Mouse (Mus musculus) MEL (cell line): ENCODE data around the gene Gls2. TPM values are rescaled to one million over a fixed set of nuclear protein-coding genes. Genes with fewer than 3 reads are reported as not detected.

Experiments
- DNase-seq: peaks from one replicate; pipeline ENCODE4 v3.0.0; 2011; ENCODE audit warnings: low read depth, low spot score
- H3K27ac ChIP-seq: 2 replicates; pipeline ENCODE4 v1.5.1; 2012; ENCODE audit warnings: low read depth, mild to moderate bottlenecking, control low read depth, low read length, moderate library complexity; ENCODE audit not compliant: control insufficient read depth
- H3K27me3 ChIP-seq, 2 experiments: fragments of 150-350 bp in 1 of 2; sonication (generic) in 1 of 2; 2 replicates each; pipeline ENCODE4 v1.6.1; 2012; ENCODE audit warnings: low read length in 2 of 2, mild to moderate bottlenecking in 2 of 2, improper control_type of control experiment in 1 of 2, moderate library complexity in 1 of 2; ENCODE audit not compliant: insufficient read depth in 2 of 2, control insufficient read depth in 1 of 2
- H3K36me3 ChIP-seq, 2 experiments: 2 replicates each; pipeline ENCODE4 v1.6.1; 2012 to 2014; ENCODE audit warnings: low read length in 2 of 2, improper control_type of control experiment in 1 of 2, inconsistent platforms in 1 of 2, mild to moderate bottlenecking in 1 of 2; ENCODE audit not compliant: insufficient read depth in 2 of 2, control insufficient read depth in 1 of 2
- H3K4me1 ChIP-seq, 2 experiments: fragments of 150-350 bp in 1 of 2; sonication (generic) in 1 of 2; 2 replicates each; pipeline ENCODE4 v1.6.1; 2012; ENCODE audit warnings: low read length in 2 of 2, improper control_type of control experiment in 1 of 2, mild to moderate bottlenecking in 1 of 2; ENCODE audit not compliant: insufficient read depth in 2 of 2, control insufficient read depth in 1 of 2
- H3K4me3 ChIP-seq, 2 experiments: fragments of 150-350 bp in 1 of 2; sonication (generic) in 1 of 2; 2 replicates each; pipeline ENCODE4 v1.5.1; 2012; ENCODE audit warnings: low read depth in 2 of 2, low read length in 2 of 2, mild to moderate bottlenecking in 2 of 2, moderate library complexity in 2 of 2, control low read depth in 1 of 2, improper control_type of control experiment in 1 of 2; ENCODE audit not compliant: control insufficient read depth in 1 of 2, insufficient read depth in 1 of 2
- H3K79me2 ChIP-seq: 2 replicates; pipeline ENCODE4 v1.6.1; 2012; ENCODE audit warnings: mild to moderate bottlenecking, low read length, moderate library complexity; ENCODE audit not compliant: control insufficient read depth, poor library complexity, insufficient read depth
- H3K9ac ChIP-seq: 2 replicates; pipeline ENCODE4 v1.6.1; 2012; ENCODE audit warnings: low read depth, mild to moderate bottlenecking, control low read depth, low read length, moderate library complexity; ENCODE audit not compliant: control insufficient read depth, poor library complexity, severe bottlenecking
- H3K9me3 ChIP-seq: fragments of 150-350 bp; sonication (generic); replicated peaks from 2 replicates; pipeline ENCODE4 v1.6.1; 2012; ENCODE audit warnings: mild to moderate bottlenecking, low read length, improper control_type of control experiment, moderate library complexity; ENCODE audit not compliant: insufficient read depth
- E2F4 ChIP-seq: IDR thresholded peaks from 2 replicates; pipeline ENCODE4 v1.6.1; 2011; ENCODE audit warnings: low read depth, low read length, improper control_type of control experiment, borderline replicate concordance
- ELF1 ChIP-seq: IDR thresholded peaks from 2 replicates; pipeline ENCODE4 v1.6.1; 2014; ENCODE audit warnings: low read depth, mild to moderate bottlenecking, inconsistent platforms, low read length, improper control_type of control experiment, moderate library complexity
- HCFC1 ChIP-seq: IDR thresholded peaks from 2 replicates; pipeline ENCODE4 v1.6.1; 2012; ENCODE audit warnings: low read depth, mild to moderate bottlenecking, inconsistent platforms, low read length, improper control_type of control experiment, moderate library complexity
- KAT2A ChIP-seq: conservative IDR thresholded peaks from 2 replicates; pipeline ENCODE4 v1.6.1; 2012; ENCODE audit warnings: low read depth, low read length, improper control_type of control experiment, inconsistent platforms
- MAFK ChIP-seq: IDR thresholded peaks from 2 replicates; pipeline ENCODE4 v1.6.1; 2011; ENCODE audit warnings: low read depth, mild to moderate bottlenecking, low read length, improper control_type of control experiment, borderline replicate concordance
- MEF2A ChIP-seq: IDR thresholded peaks from 2 replicates; pipeline ENCODE4 v1.6.1; 2014; ENCODE audit warnings: low read depth, mild to moderate bottlenecking, inconsistent platforms, low read length, improper control_type of control experiment; ENCODE audit not compliant: poor library complexity, insufficient replicate concordance, severe bottlenecking; ENCODE audit errors: extremely low read depth
- MXI1 ChIP-seq: IDR thresholded peaks from 2 replicates; pipeline ENCODE4 v1.6.1; 2011; ENCODE audit warnings: mild to moderate bottlenecking, low read depth, low read length, improper control_type of control experiment
- MYB ChIP-seq: IDR thresholded peaks from 2 replicates; pipeline ENCODE4 v1.6.1; 2011; ENCODE audit warnings: mild to moderate bottlenecking, low read depth, low read length, improper control_type of control experiment
- NELFE ChIP-seq: IDR thresholded peaks from 2 replicates; pipeline ENCODE4 v1.6.1; 2011; ENCODE audit warnings: low read depth, low read length, improper control_type of control experiment
- NRF1 ChIP-seq: IDR thresholded peaks from 2 replicates; pipeline ENCODE4 v1.6.1; 2014; ENCODE audit warnings: low read depth, mild to moderate bottlenecking, inconsistent platforms, low read length, improper control_type of control experiment, moderate library complexity; ENCODE audit not compliant: poor library complexity, insufficient read depth, severe bottlenecking
- POLR2A ChIP-seq, 2 experiments: IDR thresholded peaks; 2 replicates each; pipeline ENCODE4 v1.6.1; 2011 to 2012; ENCODE audit warnings: low read length in 2 of 2, mild to moderate bottlenecking in 2 of 2, control low read depth in 1 of 2, improper control_type of control experiment in 1 of 2, low read depth in 1 of 2, moderate library complexity in 1 of 2; ENCODE audit not compliant: control insufficient read depth in 1 of 2, insufficient read depth in 1 of 2, poor library complexity in 1 of 2
- RCOR1 ChIP-seq: IDR thresholded peaks from 2 replicates; pipeline ENCODE4 v1.6.1; 2012; ENCODE audit warnings: low read depth, mild to moderate bottlenecking, inconsistent platforms, low read length, improper control_type of control experiment
- SMC3 ChIP-seq: IDR thresholded peaks from 2 replicates; pipeline ENCODE4 v1.6.1; 2011; ENCODE audit warnings: low read depth, low read length, improper control_type of control experiment
- TAL1 ChIP-seq: IDR thresholded peaks from 2 replicates; pipeline ENCODE4 v1.6.1; 2012; ENCODE audit warnings: mild to moderate bottlenecking, inconsistent platforms, low read length, moderate library complexity, mixed read lengths
- UBTF ChIP-seq: IDR thresholded peaks from 2 replicates; pipeline ENCODE4 v1.6.1; 2012; ENCODE audit warnings: low read depth, mild to moderate bottlenecking, inconsistent platforms, low read length, improper control_type of control experiment, moderate library complexity, borderline replicate concordance; ENCODE audit not compliant: insufficient read depth
- USF1 ChIP-seq: IDR thresholded peaks from 2 replicates; pipeline ENCODE4 v1.6.1; 2014; ENCODE audit warnings: low read depth, mild to moderate bottlenecking, inconsistent platforms, low read length, improper control_type of control experiment, moderate library complexity
- USF2 ChIP-seq, 2 experiments: IDR thresholded peaks; 2 replicates each; pipeline ENCODE4 v1.6.1; 2011 to 2012; ENCODE audit warnings: improper control_type of control experiment in 2 of 2, low read length in 2 of 2, borderline replicate concordance in 1 of 2, inconsistent platforms in 1 of 2, low read depth in 1 of 2, mild to moderate bottlenecking in 1 of 2; ENCODE audit not compliant: insufficient read depth in 1 of 2
- polyA plus RNA-seq, 2 experiments: library from polyadenylated mRNA; stranded (reverse) in 1 of 2; unstranded in 1 of 2; fragments of >175 nt in 1 of 2; fragments of >200 nt in 1 of 2; gene quantifications; 2 replicates each; pipeline versions ENCODE4 v1.2.1 to v1.2.4; 2012; ENCODE audit warnings: low replicate concordance in 2 of 2, low read depth in 1 of 2; ENCODE audit not compliant: insufficient read length in 2 of 2, insufficient read depth in 1 of 2, missing spikeins in 1 of 2
- total RNA-seq: library from RNA; depleted of rRNA; stranded (reverse); fragments of 300-350 nt; gene quantifications from 2 replicates; pipeline ENCODE4 v1.2.3, GENCODE M21; 2012

Gls2 gene
- total and polyA plus RNA-seq, 3 experiments: 11.8 to 17.8 TPM; not detected in 1

GRCm38 (mm10) chr10:128193113-128193512 lies 1.1 kb upstream of the Gls2 start (continued):
- TF ChIP-seq MEF2A: no peak
- TF ChIP-seq NELFE: no peak

- H3K27me3 ChIP-seq: no peaks in the 10 kb centered on the region
These were observed 549 bp downstream of the Gls2 start for GRCm38 (mm10) chr10:128194551-128195461.

DNA sequence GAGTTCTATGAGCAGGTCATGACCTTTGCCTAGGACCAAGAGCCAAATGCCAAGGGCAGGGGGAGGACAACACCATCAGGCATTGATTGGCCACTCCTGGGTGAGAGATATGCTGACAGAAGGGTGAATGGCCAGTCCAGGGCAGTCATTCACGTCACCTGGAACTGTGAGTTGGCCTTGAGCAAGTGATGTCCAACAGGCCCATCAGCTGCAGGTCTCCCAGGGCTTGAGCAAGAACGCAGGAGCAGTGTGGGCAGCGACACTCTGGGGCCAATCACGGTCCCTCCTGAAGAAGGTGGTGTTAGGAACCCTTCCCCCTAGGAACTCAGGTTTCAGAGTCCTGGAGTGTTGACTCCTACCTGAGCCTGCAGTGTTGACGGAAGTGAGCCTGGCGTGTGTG lies 7.6 kb downstream of the Gls2 start:
- Histone ChIP-seq H3K36me3 (no peaks in the 10 kb centered on the region), H3K4me1 (0 out of 4 replicates have a peak, but pooled peaks cover 0 to 2% of the 10 kb centered on the region in 2 experiments), H3K27me3 (no peaks in the 10 kb centered on the region), H3K79me2 (no peaks in the 10 kb centered on the region), H3K9me3 (no peaks in the 10 kb centered on the region), H3K9ac (no peak overlapping the region), H3K4me3 (no peak overlapping the region), H3K27ac (no peak overlapping the region)
- DNase-seq: no peak
- no peak for TF ChIP-seq RCOR1
- TF ChIP-seq HCFC1: no peak
- no peak for TF ChIP-seq MXI1

More at GRCm38 (mm10) chr10:128194551-128195461, 549 bp downstream of the Gls2 start:
- no peak for DNase-seq
- H3K9me3 ChIP-seq: no peaks in the 10 kb centered on the region
- H3K4me3 ChIP-seq: peak overlapping the region; percentile 85 to 89
- no peaks in the 10 kb centered on the region; the same call in 1 of the 2 replicates for H3K79me2 ChIP-seq
- H3K36me3 ChIP-seq: peaks cover 0 to 10% of the 10 kb centered on the region in 2 experiments; a peak in 2 of 4 replicates
- H3K27ac ChIP-seq: no peak overlapping the region
- TF ChIP-seq KAT2A: no peak; the same call in 1 of the 2 replicates
- peak in 1 of 2 experiments; percentile 55; a peak in 2 of 4 replicates for TF ChIP-seq POLR2A (IDR thresholded peaks at IDR 0.05; ENCODE audit: control insufficient read depth in 1 of 2, insufficient read depth in 1 of 2, low read depth in 1 of 2, low read length in 2 of 2, poor library complexity in 1 of 2)
- TF ChIP-seq USF2 (IDR thresholded peaks at IDR 0.05; ENCODE audit: borderline replicate concordance in 1 of 2, insufficient read depth in 1 of 2, low read depth in 1 of 2, low read length in 2 of 2): no peak
- TF ChIP-seq UBTF: 0 out of 2 replicates have a peak, but pooled peaks have one; percentile 54
- TF ChIP-seq SMC3: no peak
- peak; percentile 52; the same call in 1 of the 2 replicates for TF ChIP-seq NRF1
- no peak for TF ChIP-seq E2F4
- TF ChIP-seq MAFK: no peak
- TF ChIP-seq USF1: no peak
- peak; percentile 45 for TF ChIP-seq MXI1
- no peak for TF ChIP-seq MYB
- TF ChIP-seq NELFE: no peak; the same call in 1 of the 2 replicates
- no peak for TF ChIP-seq ELF1
- TF ChIP-seq TAL1: no peak
- TF ChIP-seq, all 39 proteins: peak for 4
- Histone ChIP-seq H3K9ac (peak overlapping the region; percentile 85), H3K4me1 (peaks cover 3 to 22% of the 10 kb centered on the region in 2 experiments; a peak in 3 of 4 replicates)
